Mouse (Mus musculus) kidney, embryonic 16.5 days (tissue): Measurements from ENCODE around the gene Ctdnep1. TPM values are rescaled to one million over a fixed set of nuclear protein-coding genes. Genes with fewer than 3 reads are reported as not detected.

Source experiments
- ATAC-seq: fragments of 200-750 bp; cut with Nextera tagmentation; 2 replicates; pipeline ENCODE4 v1.8.0; 2017; ENCODE audit warnings: moderate TSS enrichment; ENCODE audit not compliant: low FRiP score, low TSS enrichment
- H3K27ac ChIP-seq: fragments of 300-500 bp; sonication (generic); 2 replicates; pipeline ENCODE4 v1.5.1; 2014; ENCODE audit warnings: low read length
- H3K27me3 ChIP-seq: fragments of 300-500 bp; sonication (generic); 2 replicates; pipeline ENCODE4 v1.6.1; 2014; ENCODE audit warnings: low read length, control low read depth, mixed read lengths; ENCODE audit not compliant: insufficient read depth
- H3K36me3 ChIP-seq: fragments of 300-500 bp; sonication (generic); 2 replicates; pipeline ENCODE4 v1.6.1; 2014; ENCODE audit warnings: low read length, control low read depth, mixed read lengths; ENCODE audit not compliant: insufficient read depth
- H3K4me1 ChIP-seq: fragments of 300-500 bp; sonication (generic); 2 replicates; pipeline ENCODE4 v1.6.1; 2014; ENCODE audit warnings: low read length, control low read depth, mixed read lengths; ENCODE audit not compliant: insufficient read depth
- H3K4me2 ChIP-seq: fragments of 300-500 bp; sonication (generic); replicated peaks from 2 replicates; pipeline ENCODE4 v1.6.1; 2014; ENCODE audit warnings: low read depth, low read length
- H3K4me3 ChIP-seq: fragments of 300-500 bp; sonication (generic); 2 replicates; pipeline ENCODE4 v1.5.1; 2014; ENCODE audit warnings: mild to moderate bottlenecking, low read length
- H3K9ac ChIP-seq: fragments of 300-500 bp; sonication (generic); replicated peaks from 2 replicates; pipeline ENCODE4 v1.6.1; 2014; ENCODE audit warnings: low read length
- H3K9me3 ChIP-seq: fragments of 300-500 bp; sonication (generic); 2 replicates; pipeline ENCODE4 v1.6.1; 2016; ENCODE audit warnings: low read length, control low read depth
- WGBS: fragments of 180-500 bp; shearing (Covaris S2); extraction: QIAGEN DNeasy Blood & Tissue Kit; methylation state at CpG from one replicate; pipeline ENCODE4 v1.1.7; 2014; 5-methylcytosine and 5-hydroxymethylcytosine counted together
- polyA plus RNA-seq: library from polyadenylated mRNA; unstranded; fragments of >200 nt; fragmentation: Nextera tagmentation; extraction: Ambion mirVana; gene quantifications from 2 replicates; pipeline ENCODE4 v1.2.1, GENCODE M21; 2015

Ctdnep1 gene
- polyA plus RNA-seq, 1 experiment from 2014 or later: 35.8 TPM

DNA sequence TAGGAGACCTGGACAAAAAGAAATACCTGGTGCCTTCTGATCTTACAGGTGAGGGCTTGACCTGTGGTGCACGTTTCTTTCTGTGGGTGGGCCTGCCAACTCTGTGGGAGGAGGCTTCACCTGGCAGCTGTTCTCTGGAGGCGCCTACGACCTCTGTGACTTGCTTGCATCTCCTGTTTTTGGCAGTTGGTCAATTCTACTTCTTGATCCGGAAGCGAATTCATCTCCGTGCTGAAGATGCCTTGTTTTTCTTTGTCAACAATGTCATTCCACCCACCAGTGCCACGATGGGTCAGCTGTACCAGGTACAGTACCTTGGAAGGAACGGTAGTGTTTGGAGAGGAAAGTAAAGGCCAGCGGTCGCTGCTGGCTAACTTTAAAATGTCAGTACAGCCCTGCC is 11.4 kb downstream of the Ctdnep1 start:
- peak overlapping the region; percentile 95 for H3K4me3 ChIP-seq
- ATAC-seq: no peak
- peaks cover 26% of the 10 kb centered on the region for H3K36me3 ChIP-seq
- H3K4me1 ChIP-seq: peaks cover 23% of the 10 kb centered on the region
- 80% methylated on average over 10 of the region's 10 CpGs for WGBS
- H3K4me2 ChIP-seq: peak overlapping the region; percentile 71
- H3K9ac ChIP-seq: peak overlapping the region; percentile 94
- no peaks in the 10 kb centered on the region for H3K9me3 ChIP-seq
- H3K27me3 ChIP-seq: no peaks in the 10 kb centered on the region
- no peak overlapping the region for H3K27ac ChIP-seq

DNA sequence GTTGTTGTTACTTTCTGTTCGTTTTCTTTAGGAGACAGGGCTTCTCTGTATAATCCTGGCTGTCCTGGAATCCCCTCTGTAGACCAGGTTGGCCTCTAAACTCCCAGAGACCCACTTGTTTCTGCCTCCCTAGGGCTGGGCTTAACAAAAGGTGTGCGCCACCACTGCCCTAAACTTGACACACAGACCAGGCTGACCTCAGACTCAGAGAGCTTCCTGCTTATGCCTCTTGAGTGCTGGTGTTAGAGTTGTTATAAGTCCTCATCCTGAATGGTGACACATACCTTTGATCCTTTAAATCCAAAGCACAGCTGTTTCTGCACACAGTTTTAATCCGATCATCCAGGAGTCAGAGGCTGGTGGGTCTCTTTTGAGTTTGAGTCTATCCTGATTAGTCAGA is 12.0 kb downstream of the Ctdnep1 start:
- no peak for ATAC-seq
- Histone ChIP-seq H3K4me3 (no peak overlapping the region), H3K9ac (peak overlapping the region; percentile 94; the same call in 1 of the 2 replicates)

DNA sequence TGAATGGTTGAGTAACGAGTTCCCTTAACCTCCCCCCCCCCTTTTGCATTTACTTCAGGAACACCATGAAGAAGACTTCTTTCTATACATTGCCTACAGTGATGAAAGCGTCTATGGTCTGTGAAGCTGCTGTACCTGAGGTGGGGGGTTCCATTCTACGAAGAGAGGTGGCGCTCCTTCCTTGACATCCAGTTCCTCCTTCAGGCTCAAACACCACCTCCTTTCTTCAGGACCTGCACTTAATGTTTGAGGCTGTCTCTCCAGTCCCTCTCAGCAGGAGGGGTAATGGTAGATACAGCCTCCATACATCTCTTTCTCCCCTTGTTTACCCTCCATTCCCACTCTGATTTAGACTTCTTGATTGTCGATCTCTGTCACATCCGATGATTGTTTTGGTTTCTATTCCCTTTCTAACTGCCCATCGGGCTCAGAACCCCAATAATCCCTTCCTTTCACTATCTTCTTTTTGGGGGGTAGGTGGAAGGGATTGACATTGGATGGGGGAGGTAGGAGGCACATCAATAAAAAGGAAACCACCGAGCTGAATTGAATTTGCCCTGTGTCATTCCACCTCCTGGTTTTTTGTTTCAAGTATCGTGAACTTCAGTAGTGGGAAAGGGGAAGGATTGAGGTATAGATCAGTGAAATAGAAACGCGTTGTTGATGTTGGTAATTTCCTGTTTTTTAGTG is 13.6 kb downstream of the Ctdnep1 start:
- Histone ChIP-seq H3K27me3 (no peaks in the 10 kb centered on the region), H3K4me1 (peaks cover 32% of the 10 kb centered on the region), H3K9me3 (no peaks in the 10 kb centered on the region), H3K9ac (no peak overlapping the region), H3K4me2 (peak overlapping the region; percentile 50), H3K27ac (no peak overlapping the region), H3K4me3 (peak overlapping the region; percentile 98; the same call in 1 of the 2 replicates), H3K36me3 (peaks cover 34% of the 10 kb centered on the region)
- 88% methylated on average over 11 of the region's 11 CpGs for WGBS
- no peak for ATAC-seq

More for the DNA sequence above, 12.0 kb downstream of the Ctdnep1 start:
- Histone ChIP-seq H3K36me3 (peaks cover 31% of the 10 kb centered on the region), H3K27me3 (no peaks in the 10 kb centered on the region), H3K27ac (no peak overlapping the region), H3K9me3 (no peaks in the 10 kb centered on the region), H3K4me1 (peaks cover 29% of the 10 kb centered on the region), H3K4me2 (peak overlapping the region; percentile 71)
- 88% methylated on average over 3 of the region's 3 CpGs for WGBS

DNA sequence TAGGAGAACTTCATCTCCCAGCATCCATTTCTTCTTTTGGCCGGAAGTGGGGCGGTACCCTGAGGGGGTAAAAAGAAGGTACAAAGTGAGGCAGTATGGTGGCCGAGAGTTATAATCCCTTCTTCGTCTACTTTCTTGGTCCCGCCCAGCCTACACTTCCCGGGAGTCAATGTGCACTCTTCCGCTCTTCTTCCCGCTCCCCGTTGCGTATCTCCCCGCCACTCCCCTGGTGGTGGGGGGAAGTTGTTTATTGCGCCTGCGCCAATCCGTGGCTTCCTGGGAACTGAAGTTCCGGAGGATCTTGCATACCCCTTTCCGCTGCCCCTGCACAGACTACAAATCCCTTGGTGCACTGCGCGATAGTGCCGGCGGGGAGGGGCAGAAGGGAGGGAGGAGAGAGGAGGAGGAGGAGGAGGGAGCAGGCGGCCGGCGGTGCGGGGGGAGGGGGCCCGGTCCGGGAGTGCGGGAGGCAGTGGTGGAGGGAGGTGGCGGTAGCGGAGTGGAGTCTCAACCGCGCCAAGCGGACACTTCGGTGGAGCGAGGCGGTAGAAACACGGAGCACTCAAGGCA is 14.5 kb downstream of the Ctdnep1 start, which contains the start of gene Phf23:
TSS of gene Phf23 (plus strand) at position 387 of the 570 bp plus-strand sequence.
- peak; percentile 85 for ATAC-seq
- under 1% methylated on average over 34 of the region's 36 CpGs for WGBS

DNA sequence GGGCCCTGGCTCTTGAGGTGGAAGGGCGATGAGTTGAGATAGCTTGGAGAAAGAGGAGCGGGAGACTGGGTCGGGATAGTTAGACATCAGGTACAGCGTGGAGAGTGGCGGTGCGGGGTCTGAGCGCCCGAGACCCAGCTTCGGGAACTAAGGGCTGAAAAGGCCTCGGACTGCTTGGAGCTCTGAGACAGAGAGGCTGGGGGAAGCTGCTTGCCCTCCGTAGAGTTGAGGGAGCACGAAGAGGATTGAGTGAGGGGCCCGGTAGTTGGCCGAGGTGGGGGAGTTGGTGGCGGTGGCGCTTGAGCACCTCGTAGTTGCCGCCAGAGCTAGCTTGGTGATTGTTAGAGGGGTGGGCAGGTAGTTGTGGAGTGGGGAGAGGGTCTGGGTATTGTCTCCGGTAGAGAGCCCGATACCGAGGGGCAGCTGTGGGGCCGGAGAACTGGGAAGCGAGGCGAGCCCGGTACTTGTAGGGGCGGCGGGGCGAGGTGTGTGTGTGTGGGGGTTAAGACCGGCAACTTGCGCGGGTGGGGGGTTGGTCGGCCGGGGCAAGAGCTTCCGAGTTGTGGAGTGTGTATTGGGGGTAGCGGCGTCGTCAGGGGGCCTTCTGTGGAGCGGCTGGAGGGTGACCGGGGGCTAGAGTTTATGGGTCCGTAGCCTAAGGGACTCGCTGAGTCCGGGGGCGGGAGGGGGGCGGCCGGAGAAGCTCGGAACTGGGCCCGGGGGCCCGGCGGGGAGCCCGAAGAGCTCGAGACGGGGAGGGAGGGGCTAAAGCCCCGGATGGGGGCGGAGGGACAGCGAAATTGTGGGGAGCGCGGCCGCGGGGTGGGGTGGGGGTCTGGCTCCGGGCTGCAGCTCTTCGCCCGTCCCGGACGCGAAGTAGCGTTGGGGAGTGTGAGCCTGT is 15.5 kb downstream of the Ctdnep1 start:
- peak; percentile 2 for ATAC-seq
- H3K27ac ChIP-seq: peak overlapping the region; percentile 99
- no peaks in the 10 kb centered on the region for H3K27me3 ChIP-seq
- H3K36me3 ChIP-seq: peaks cover 31% of the 10 kb centered on the region
- peak overlapping the region; percentile 60 for H3K4me2 ChIP-seq
- H3K4me3 ChIP-seq: peak overlapping the region; percentile 98
- H3K9ac ChIP-seq: peak overlapping the region; percentile 94
- H3K9me3 ChIP-seq: no peaks in the 10 kb centered on the region
- peaks cover 30% of the 10 kb centered on the region for H3K4me1 ChIP-seq
- WGBS: under 1% methylated on average over 52 of the region's 66 CpGs

More for the DNA sequence above, 14.5 kb downstream of the Ctdnep1 start, which contains the start of gene Phf23:
- Histone ChIP-seq H3K4me2 (peak within 1 kb of the TSS; percentile 60), H3K9ac (peak within 1 kb of the TSS; percentile 94), H3K27ac (peak within 1 kb of the TSS; percentile 99), H3K4me3 (peak within 1 kb of the TSS; percentile 98), H3K4me1 (peaks cover 30% of the 10 kb centered on the region), H3K9me3 (no peaks in the 10 kb centered on the region), H3K27me3 (no peaks in the 10 kb centered on the region), H3K36me3 (peaks cover 31% of the 10 kb centered on the region)

DNA sequence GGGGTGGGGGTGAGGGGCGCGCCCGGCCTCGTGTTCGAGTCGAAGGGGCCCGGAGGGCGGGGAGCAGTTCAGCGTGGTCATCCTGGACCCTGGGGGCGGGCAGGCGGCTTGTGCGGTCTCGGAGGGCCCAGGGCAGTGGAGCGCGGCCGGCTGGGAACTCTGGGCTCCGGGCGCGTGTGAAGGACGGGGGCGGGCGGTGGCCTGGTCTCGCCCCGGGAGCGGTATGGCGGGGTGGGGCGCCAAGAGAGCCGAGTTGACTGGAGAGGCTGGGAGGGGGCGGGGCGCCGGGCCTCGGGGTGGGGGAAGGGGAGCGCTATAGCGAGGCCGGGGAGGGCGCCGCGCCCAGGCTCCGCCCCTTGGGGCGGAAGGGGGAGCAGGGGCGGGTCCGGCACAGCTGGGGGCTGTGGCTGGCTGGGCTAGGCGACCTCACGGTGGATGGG is 16.1 kb downstream of the Ctdnep1 start:
- WGBS: 1% methylated on average over 31 of the region's 44 CpGs
- peak overlapping the region; percentile 60 for H3K4me2 ChIP-seq
- peaks cover 37% of the 10 kb centered on the region for H3K4me1 ChIP-seq

DNA sequence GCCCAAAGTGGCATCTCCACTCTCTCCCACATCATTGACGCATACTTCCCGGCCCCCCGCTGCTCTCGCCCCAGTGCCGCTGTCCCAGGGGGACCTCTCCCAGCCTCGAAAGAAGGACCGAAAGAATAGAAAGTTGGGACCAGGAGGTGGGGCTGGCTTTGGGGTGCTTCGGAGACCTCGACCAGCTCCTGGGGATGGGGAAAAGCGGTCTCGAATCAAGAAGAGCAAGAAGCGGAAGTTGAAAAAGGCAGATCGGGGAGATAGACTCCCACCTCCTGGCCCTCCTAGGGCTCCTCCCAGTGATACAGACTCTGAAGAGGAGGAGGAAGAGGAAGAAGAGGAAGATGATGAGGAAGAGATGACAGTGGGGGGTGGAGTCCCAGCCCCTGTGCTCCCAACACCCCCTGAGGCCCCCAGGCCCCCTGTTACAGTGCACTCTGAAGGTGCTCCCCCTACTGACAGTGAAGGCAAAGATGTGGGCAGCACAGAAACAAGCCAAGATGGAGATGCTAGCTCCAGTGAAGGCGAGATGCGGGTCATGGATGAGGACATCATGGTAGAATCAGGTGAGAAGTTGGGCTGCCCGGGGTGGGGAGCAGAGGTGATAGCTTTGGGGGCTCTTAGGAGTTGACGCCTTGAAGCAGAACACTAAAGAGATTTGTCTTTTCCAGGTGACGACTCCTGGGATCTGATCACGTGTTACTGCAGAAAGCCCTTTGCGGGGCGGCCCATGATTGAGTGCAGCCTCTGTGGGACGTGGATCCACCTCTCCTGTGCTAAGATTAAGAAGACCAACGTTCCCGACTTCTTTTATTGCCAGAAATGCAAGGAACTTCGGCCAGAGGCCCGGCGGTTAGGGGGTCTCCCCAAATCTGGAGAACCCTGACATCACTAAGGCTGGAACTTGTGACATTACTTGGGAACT is 17.9 kb downstream of the Ctdnep1 start:
- H3K4me2 ChIP-seq: no peak overlapping the region
- WGBS: 91% methylated on average over 27 of the region's 27 CpGs
- H3K27ac ChIP-seq: no peak overlapping the region
- no peaks in the 10 kb centered on the region for H3K27me3 ChIP-seq
- H3K36me3 ChIP-seq: peaks cover 34% of the 10 kb centered on the region
- H3K9me3 ChIP-seq: no peaks in the 10 kb centered on the region
- no peak overlapping the region for H3K9ac ChIP-seq
- peaks cover 45% of the 10 kb centered on the region for H3K4me1 ChIP-seq
- ATAC-seq: no peak
- H3K4me3 ChIP-seq: peak overlapping the region; percentile 2; the same call in 1 of the 2 replicates

More for the DNA sequence above, 16.1 kb downstream of the Ctdnep1 start:
- Histone ChIP-seq H3K9me3 (no peaks in the 10 kb centered on the region), H3K36me3 (peaks cover 33% of the 10 kb centered on the region), H3K27me3 (no peaks in the 10 kb centered on the region), H3K4me3 (peak overlapping the region; percentile 98), H3K9ac (peak overlapping the region; percentile 94), H3K27ac (peak overlapping the region; percentile 99)
- ATAC-seq: peak; percentile 69

DNA sequence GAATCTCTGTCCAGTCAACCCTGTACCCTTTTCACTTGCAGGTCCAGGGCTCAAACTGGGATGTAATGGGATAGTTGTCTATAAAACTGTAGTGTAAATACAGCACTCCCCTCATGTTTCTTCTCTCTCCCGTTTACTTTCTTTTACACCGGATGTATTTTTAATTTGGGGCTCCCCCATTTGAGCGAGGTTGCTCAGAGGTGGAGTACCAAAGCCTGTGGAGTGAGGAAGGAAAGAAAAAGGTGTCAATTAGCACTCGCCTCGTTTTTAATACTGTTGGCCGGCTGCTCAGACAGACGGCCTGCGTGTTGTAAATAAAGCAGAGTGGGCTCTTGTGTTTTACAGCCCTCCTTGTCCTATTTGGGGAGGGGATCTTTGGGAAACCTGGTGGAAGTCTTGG is 18.7 kb downstream of the Ctdnep1 start:
- H3K4me3 ChIP-seq: no peak overlapping the region
- no peak for ATAC-seq
- peaks cover 29% of the 10 kb centered on the region for H3K36me3 ChIP-seq
- H3K27me3 ChIP-seq: no peaks in the 10 kb centered on the region
- peak overlapping the region; percentile 97 for H3K27ac ChIP-seq
- H3K9ac ChIP-seq: no peak overlapping the region
- peaks cover 41% of the 10 kb centered on the region for H3K4me1 ChIP-seq
- WGBS: 60% methylated on average over 8 of the region's 8 CpGs
- H3K4me2 ChIP-seq: no peak overlapping the region
- H3K9me3 ChIP-seq: no peaks in the 10 kb centered on the region
